Mouse (Mus musculus): Measurements from ENCODE around the gene Sh3pxd2a. TPM values are rescaled to one million over a fixed set of nuclear protein-coding genes. Genes with fewer than 3 reads are reported as not detected.

Sh3pxd2a gene
- total and polyA plus RNA-seq, 3 experiments: 3.9 to 11.3 TPM; not detected in 1

DNA sequence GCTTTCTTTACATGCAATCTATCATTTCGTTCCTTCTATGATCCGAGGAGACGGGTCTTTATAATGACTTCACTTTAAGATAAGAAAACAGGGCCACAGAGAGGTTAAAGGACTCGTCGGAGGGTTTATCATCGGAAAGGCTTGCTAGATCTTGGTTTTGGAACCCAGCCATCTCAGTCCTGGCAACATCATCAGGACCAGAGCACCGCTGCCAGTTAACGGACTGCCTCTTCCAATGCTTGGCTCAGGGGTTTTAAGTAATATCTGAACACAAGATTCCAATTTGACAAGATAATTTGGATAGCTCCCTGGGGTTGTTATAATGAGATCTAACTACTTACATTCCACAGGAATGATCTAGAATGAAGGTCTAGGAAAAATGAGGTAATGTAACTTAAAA, 45.0 kb downstream of the Sh3pxd2a start:
- Histone ChIP-seq H3K9me3 (replicated peaks; ENCODE audit: insufficient read depth, low read length) (no peaks in the 10 kb centered on the region), H3K79me2 (ENCODE audit: control insufficient read depth, insufficient read depth, low read length, poor library complexity) (no peaks in the 10 kb centered on the region), H3K27me3 (ENCODE audit: control insufficient read depth in 1 of 2, insufficient read depth in 2 of 2, low read length in 2 of 2) (no peaks in the 10 kb centered on the region), H3K4me3 (ENCODE audit: control insufficient read depth in 1 of 2, insufficient read depth in 1 of 2, low read depth in 2 of 2, low read length in 2 of 2) (no peak overlapping the region), H3K27ac (ENCODE audit: control insufficient read depth, low read depth, low read length) (no peak overlapping the region), H3K9ac (ENCODE audit: control insufficient read depth, low read depth, low read length, poor library complexity, severe bottlenecking) (no peak overlapping the region), H3K36me3 (ENCODE audit: control insufficient read depth in 1 of 2, insufficient read depth in 2 of 2, low read length in 2 of 2) (no peaks in the 10 kb centered on the region), H3K4me1 (ENCODE audit: control insufficient read depth in 1 of 2, insufficient read depth in 2 of 2, low read length in 2 of 2) (no peaks in the 10 kb centered on the region)
- DNase-seq (ENCODE audit: low read depth, low spot score): no peak
- TF ChIP-seq JUND (IDR thresholded peaks at IDR 0.05; ENCODE audit: low read depth, low read length) (no peak), ZC3H11A (IDR thresholded peaks at IDR 0.05; ENCODE audit: low read depth, low read length) (no peak), MXI1 (IDR thresholded peaks at IDR 0.05; ENCODE audit: low read depth, low read length) (no peak), ETS1 (IDR thresholded peaks at IDR 0.05; ENCODE audit: low read depth, low read length) (no peak), GABPA (IDR thresholded peaks at IDR 0.05; ENCODE audit: low read depth, low read length) (no peak), MYB (IDR thresholded peaks at IDR 0.05; ENCODE audit: low read depth, low read length) (no peak), ELF1 (IDR thresholded peaks at IDR 0.05; ENCODE audit: low read depth, low read length) (no peak), RCOR1 (IDR thresholded peaks at IDR 0.05; ENCODE audit: low read depth, low read length) (no peak), KAT2A (conservative IDR thresholded peaks at IDR 0.05; ENCODE audit: low read depth, low read length) (no peak)

DNA sequence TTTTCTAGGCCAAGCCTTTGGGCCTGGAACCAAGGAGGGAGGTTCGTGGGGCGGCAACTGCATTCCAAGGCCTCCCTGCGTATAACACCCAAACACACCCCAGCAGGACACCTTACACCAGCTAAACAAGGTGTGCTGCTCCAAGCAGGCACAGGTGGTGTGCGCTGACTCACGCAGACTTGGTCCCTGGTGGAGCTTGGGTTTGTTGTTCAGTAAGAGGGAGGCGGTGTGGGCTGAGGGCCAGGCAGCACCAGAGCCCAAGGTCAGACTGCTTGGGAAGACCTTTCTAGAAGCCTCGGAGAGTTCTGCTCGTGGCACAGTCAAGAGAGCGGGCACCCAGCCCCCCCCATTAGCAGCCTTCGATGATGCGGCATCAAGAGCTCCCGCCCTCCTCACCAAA, 48.0 kb downstream of the Sh3pxd2a start:
- Histone ChIP-seq H3K4me3 (ENCODE audit: control insufficient read depth in 1 of 2, insufficient read depth in 1 of 2, low read depth in 2 of 2, low read length in 2 of 2) (no peak overlapping the region), H3K4me1 (ENCODE audit: control insufficient read depth in 1 of 2, insufficient read depth in 2 of 2, low read length in 2 of 2) (no peaks in the 10 kb centered on the region), H3K79me2 (ENCODE audit: control insufficient read depth, insufficient read depth, low read length, poor library complexity) (no peaks in the 10 kb centered on the region), H3K9me3 (replicated peaks; ENCODE audit: insufficient read depth, low read length) (no peaks in the 10 kb centered on the region), H3K27ac (ENCODE audit: control insufficient read depth, low read depth, low read length) (no peak overlapping the region), H3K36me3 (ENCODE audit: control insufficient read depth in 1 of 2, insufficient read depth in 2 of 2, low read length in 2 of 2) (no peaks in the 10 kb centered on the region), H3K27me3 (ENCODE audit: control insufficient read depth in 1 of 2, insufficient read depth in 2 of 2, low read length in 2 of 2) (no peaks in the 10 kb centered on the region), H3K9ac (ENCODE audit: control insufficient read depth, low read depth, low read length, poor library complexity, severe bottlenecking) (no peak overlapping the region)
- no peak for TF ChIP-seq MXI1 (IDR thresholded peaks at IDR 0.05; ENCODE audit: low read depth, low read length)
- TF ChIP-seq ZC3H11A (IDR thresholded peaks at IDR 0.05; ENCODE audit: low read depth, low read length): no peak
- no peak for DNase-seq (ENCODE audit: low read depth, low spot score)

DNA sequence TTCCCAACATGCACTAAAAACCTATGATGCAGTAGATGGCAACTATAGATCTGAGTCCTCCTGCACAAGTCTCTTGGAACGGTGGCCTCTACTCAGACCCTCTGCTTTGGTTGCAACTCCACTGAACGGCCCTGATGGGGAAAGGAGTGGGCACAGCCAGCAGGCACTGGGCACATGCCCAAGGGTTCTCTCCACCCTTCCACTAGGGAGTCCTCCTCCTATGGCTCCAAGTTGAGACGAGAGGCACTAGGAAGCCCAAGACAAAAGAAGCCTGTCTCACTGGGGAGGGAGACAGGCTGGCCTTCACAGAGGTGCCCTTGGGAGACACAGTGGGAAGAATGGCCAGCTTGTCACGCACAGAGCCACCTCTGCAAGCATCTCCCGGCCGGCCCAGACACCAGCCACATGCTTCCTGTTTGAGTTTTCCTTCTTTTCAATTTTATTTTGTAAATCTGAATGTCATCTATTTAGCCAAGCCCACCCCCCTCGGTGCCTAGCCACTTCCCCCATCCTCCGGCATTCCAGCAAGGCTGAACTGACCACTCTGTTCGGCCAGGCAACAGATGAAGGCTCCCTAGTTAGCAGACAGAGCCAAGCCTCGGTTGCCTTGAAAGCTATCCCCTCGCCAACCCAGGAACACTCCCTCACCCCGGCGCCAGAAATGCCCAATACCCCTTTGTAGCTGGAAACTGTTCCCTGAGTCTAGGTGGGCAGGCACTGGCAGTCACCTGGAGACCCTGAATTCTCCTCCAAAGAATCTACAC, 49.9 kb downstream of the Sh3pxd2a start:
- DNase-seq (ENCODE audit: low read depth, low spot score): no peak
- Histone ChIP-seq H3K9me3 (replicated peaks; ENCODE audit: insufficient read depth, low read length) (no peaks in the 10 kb centered on the region), H3K27me3 (ENCODE audit: control insufficient read depth in 1 of 2, insufficient read depth in 2 of 2, low read length in 2 of 2) (no peaks in the 10 kb centered on the region), H3K79me2 (ENCODE audit: control insufficient read depth, insufficient read depth, low read length, poor library complexity) (no peaks in the 10 kb centered on the region), H3K27ac (ENCODE audit: control insufficient read depth, low read depth, low read length) (no peak overlapping the region), H3K9ac (ENCODE audit: control insufficient read depth, low read depth, low read length, poor library complexity, severe bottlenecking) (no peak overlapping the region), H3K4me3 (ENCODE audit: control insufficient read depth in 1 of 2, insufficient read depth in 1 of 2, low read depth in 2 of 2, low read length in 2 of 2) (no peak overlapping the region), H3K4me1 (ENCODE audit: control insufficient read depth in 1 of 2, insufficient read depth in 2 of 2, low read length in 2 of 2) (no peaks in the 10 kb centered on the region), H3K36me3 (ENCODE audit: control insufficient read depth in 1 of 2, insufficient read depth in 2 of 2, low read length in 2 of 2) (no peaks in the 10 kb centered on the region)
- no peak for TF ChIP-seq ZKSCAN1 (IDR thresholded peaks at IDR 0.05; ENCODE audit: low read depth, low read length)
- TF ChIP-seq CTCF (IDR thresholded peaks at IDR 0.05 in 2 of 3, conservative IDR thresholded peaks at IDR 0.05 in 1 of 3; ENCODE audit: control insufficient read depth in 1 of 3, insufficient read depth in 1 of 3, low read depth in 2 of 3, low read length in 3 of 3, poor library complexity in 1 of 3, severe bottlenecking in 1 of 3): no peak
- no peak for TF ChIP-seq MYC (IDR thresholded peaks at IDR 0.05; ENCODE audit: low read depth, low read length)
- no peak for TF ChIP-seq ELF1 (IDR thresholded peaks at IDR 0.05; ENCODE audit: low read depth, low read length)
- TF ChIP-seq BHLHE40 (IDR thresholded peaks at IDR 0.05; ENCODE audit: borderline replicate concordance, low read depth, low read length): no peak
- TF ChIP-seq CHD2 (IDR thresholded peaks at IDR 0.05; ENCODE audit: low read length): no peak
- TF ChIP-seq NRF1 (IDR thresholded peaks at IDR 0.05; ENCODE audit: insufficient read depth, low read depth, low read length, poor library complexity, severe bottlenecking): no peak
- no peak for TF ChIP-seq ZC3H11A (IDR thresholded peaks at IDR 0.05; ENCODE audit: low read depth, low read length)
